ENCODE assay signal across 8 mouse cellular contexts in genomic region chr10:11280578-11281463, GRCm38 (mm10). TPM values are rescaled to one million over a fixed set of nuclear protein-coding genes. Genes with fewer than 3 reads are reported as not detected.
A peak's percentile ranks its signal among the peaks of the same experiment; 100 is the strongest.
DNase-seq lines count a peak whose midpoint lies in the region; ATAC-seq and TF ChIP-seq lines count a peak whose summit lies in the region.

Gene Fbxo30 (plus strand): TSS chr10:11281330.

- H3K4me2 ChIP-seq in heart, embryonic 13.5 days, result peak within 1 kb of the TSS; percentile 80
- H3K4me2 ChIP-seq in kidney, postnatal 0 days (ENCODE audit: low read length), result peak within 1 kb of the TSS; percentile 87

- H3K9ac ChIP-seq in heart, embryonic 13.5 days, result peak within 1 kb of the TSS; percentile 99
- H3K9ac ChIP-seq in kidney, postnatal 0 days (ENCODE audit: low read depth, low read length), result peak within 1 kb of the TSS; percentile 98
- peak within 1 kb of the TSS; percentile 93 for H3K9ac ChIP-seq in liver, adult 2 months (ENCODE audit: low read depth, low read length)

- H3K4me3 ChIP-seq in brown adipose tissue, adult 24 weeks (ENCODE audit: insufficient read depth, low read depth, low read length), result peak within 1 kb of the TSS; percentile 95
- H3K4me3 ChIP-seq in heart, embryonic 13.5 days, result peak within 1 kb of the TSS; percentile 99
- H3K4me3 ChIP-seq in kidney, postnatal 0 days (replicated peaks; ENCODE audit: low read depth, low read length), result peak within 1 kb of the TSS; percentile 98
- peak within 1 kb of the TSS; percentile 81 for H3K4me3 ChIP-seq in liver, adult 2 months (ENCODE audit: insufficient read depth, low read depth, low read length)

- no peaks in the 10 kb centered on the region for H3K9me3 ChIP-seq in heart, embryonic 13.5 days
- no peaks in the 10 kb centered on the region for H3K9me3 ChIP-seq in kidney, postnatal 0 days (replicated peaks; ENCODE audit: low read length)

- peaks cover 4% of the 10 kb centered on the region for H3K4me1 ChIP-seq in brown adipose tissue, adult 24 weeks (ENCODE audit: control insufficient read depth, insufficient read depth, insufficient read length, low read length)
- peaks cover 20% of the 10 kb centered on the region for H3K4me1 ChIP-seq in heart, embryonic 13.5 days
- peaks cover 6% of the 10 kb centered on the region; the same call in 1 of the 2 replicates for H3K4me1 ChIP-seq in kidney, postnatal 0 days (replicated peaks; ENCODE audit: insufficient read depth, low read length)
- peaks cover 4% of the 10 kb centered on the region; the same call in 1 of the 2 replicates for H3K4me1 ChIP-seq in liver, adult 2 months (ENCODE audit: control insufficient read depth, insufficient read depth, low read length)

- no peaks in the 10 kb centered on the region for H3K27me3 ChIP-seq in heart, embryonic 13.5 days (replicated peaks)
- H3K27me3 ChIP-seq in kidney, postnatal 0 days (ENCODE audit: insufficient read depth, low read length), result no peaks in the 10 kb centered on the region
- no peaks in the 10 kb centered on the region for H3K27me3 ChIP-seq in liver, adult 2 months (ENCODE audit: control insufficient read depth, insufficient read depth, low read length)

- DNase-seq in CD4-positive, CD25-positive, alpha-beta regulatory T cell, adult 2 months (ENCODE audit: low read depth, low spot score), result peak; percentile 89
- peak; percentile 93 for DNase-seq in kidney, postnatal 0 days (ENCODE audit: low spot score)
- DNase-seq in liver, adult 2 months (ENCODE audit: extremely low read depth, low read depth, low spot score), result peak; percentile 87
- DNase-seq in spleen, postnatal 36 days (ENCODE audit: low spot score in 2 of 2), result peak; percentile 87 to 89

- whole genome bisulfite sequencing in heart, embryonic 13.5 days, result under 1% methylated on average over 85 of the region's 93 CpGs
- WGBS in kidney, postnatal 0 days, result under 1% methylated on average over 72 of the region's 93 CpGs
- under 1% methylated on average over 92 of the region's 93 CpGs for WGBS in liver, adult 2 months

- ATAC-seq in erythroid progenitor cell, adult 5-6 weeks (replicated peaks; ENCODE audit: low FRiP score, poor library complexity, severe bottlenecking), result peak; percentile 81
- peak; percentile 86 for ATAC-seq in heart, embryonic 13.5 days (ENCODE audit: extremely low read depth, insufficient number of reproducible peaks, low FRiP score, low TSS enrichment)
- ATAC-seq in kidney, postnatal 0 days (replicated peaks; ENCODE audit: low FRiP score, low read depth), result peak; percentile 95
- ATAC-seq in monocyte, adult 5-6 weeks (replicated peaks; ENCODE audit: insufficient number of reproducible peaks, low FRiP score, low TSS enrichment, poor library complexity, severe bottlenecking), result peak; percentile 85

- peaks cover 10% of the 10 kb centered on the region; the same call in 1 of the 2 replicates for H3K79me2 ChIP-seq in liver, adult 2 months (ENCODE audit: control insufficient read depth, insufficient read depth, low read length)

- peak; percentile 77 for TF ChIP-seq CTCF in kidney, postnatal 0 days (IDR thresholded peaks at IDR 0.05; ENCODE audit: low read depth)
- peak; percentile 61 for TF ChIP-seq CTCF in liver, adult 2 months (IDR thresholded peaks at IDR 0.05; ENCODE audit: low read depth, low read length)

- peak; percentile 89 for TF ChIP-seq POLR2A in liver, adult 2 months (IDR thresholded peaks at IDR 0.05; ENCODE audit: extremely low read depth, insufficient read depth, low read length)

- H3K27ac ChIP-seq in brown adipose tissue, adult 24 weeks (replicated peaks; ENCODE audit: low read depth, low read length), result peak within 1 kb of the TSS; percentile 100
- H3K27ac ChIP-seq in heart, embryonic 13.5 days (replicated peaks), result peak within 1 kb of the TSS; percentile 99
- peak within 1 kb of the TSS; percentile 97 for H3K27ac ChIP-seq in kidney, postnatal 0 days
- H3K27ac ChIP-seq in liver, adult 2 months (replicated peaks; ENCODE audit: insufficient read depth, low read depth, low read length), result peak within 1 kb of the TSS; percentile 94

- peaks cover 4% of the 10 kb centered on the region; the same call in 1 of the 2 replicates for H3K36me3 ChIP-seq in heart, embryonic 13.5 days
- no peaks in the 10 kb centered on the region for H3K36me3 ChIP-seq in kidney, postnatal 0 days (ENCODE audit: insufficient read depth, low read length)
- no peaks in the 10 kb centered on the region for H3K36me3 ChIP-seq in liver, adult 2 months (ENCODE audit: control insufficient read depth, insufficient read depth, low read length)

RNA-seq across cellular contexts. Expression of gene Fbxo30, which starts in this region (rescaled TPM):
- polyA plus RNA-seq in brown adipose tissue, adult 24 weeks (2012; ENCODE audit: insufficient read depth, insufficient read length, missing spikeins), result 7.7 and 7.9 TPM in 2 replicates
- 46.5 and 62.9 TPM in 2 replicates for total RNA-seq in erythroid progenitor cell, adult 5-6 weeks (2015; ENCODE audit: low replicate concordance)
- 56.7 and 89.3 TPM in 2 replicates for total RNA-seq in erythroid progenitor cell, adult 5-6 weeks (2017; ENCODE audit: low replicate concordance)
- 33.0 and 35.8 TPM in 2 replicates for polyA plus RNA-seq in heart, embryonic 13.5 days (2015; fragmentation: Nextera tagmentation; extraction: Ambion mirVana)
- 18.8 and 20.1 TPM in 2 replicates for polyA plus RNA-seq in kidney, postnatal 0 days (2015; fragmentation: Nextera tagmentation; extraction: Ambion mirVana)
- total RNA-seq in liver, adult 2 months (2014; rRNA removed), result 8.1 and 9.9 TPM in 2 replicates
- polyA plus RNA-seq in liver, adult 2 months (2012; rRNA removed), result 1.3 and 1.5 TPM in 2 replicates
- total RNA-seq in monocyte, adult 5-6 weeks (2017), result 14.6 to 18.6 TPM (median 15.5 TPM) in 3 replicates

Comparison
In these comparisons a context has a peak if more than half of its experiments do, and no peak if none do; other contexts are left out.
1. Peak in every context shown above with its lines: DNase-seq, ATAC-seq, H3K4me3 ChIP-seq and H3K27ac ChIP-seq.